Mouse (Mus musculus): ENCODE data around the gene Sepsecs.

Sepsecs gene

DNA sequence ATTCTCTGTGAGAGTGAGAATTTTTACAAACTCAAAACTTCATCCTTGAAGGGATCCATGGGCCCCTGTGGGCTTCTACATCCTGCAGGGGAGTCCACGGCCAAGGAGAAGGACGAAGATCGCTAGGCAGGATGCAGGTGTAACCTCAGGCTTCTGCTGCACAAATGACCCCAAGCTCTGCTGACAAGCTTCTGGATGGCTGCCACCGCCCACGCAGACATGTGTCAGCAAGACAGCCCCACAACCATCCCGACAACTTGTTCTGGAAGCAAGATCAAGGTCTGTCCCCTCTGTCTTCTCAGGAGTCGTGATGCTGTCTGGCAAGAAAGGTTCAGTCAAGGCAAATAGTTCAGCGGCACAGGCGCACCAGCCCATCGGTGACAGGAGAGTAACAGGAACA, 59.8 kb downstream of the Sepsecs start:
- DNase-seq: peak in 1 of 2 experiments; percentile 22

DNA sequence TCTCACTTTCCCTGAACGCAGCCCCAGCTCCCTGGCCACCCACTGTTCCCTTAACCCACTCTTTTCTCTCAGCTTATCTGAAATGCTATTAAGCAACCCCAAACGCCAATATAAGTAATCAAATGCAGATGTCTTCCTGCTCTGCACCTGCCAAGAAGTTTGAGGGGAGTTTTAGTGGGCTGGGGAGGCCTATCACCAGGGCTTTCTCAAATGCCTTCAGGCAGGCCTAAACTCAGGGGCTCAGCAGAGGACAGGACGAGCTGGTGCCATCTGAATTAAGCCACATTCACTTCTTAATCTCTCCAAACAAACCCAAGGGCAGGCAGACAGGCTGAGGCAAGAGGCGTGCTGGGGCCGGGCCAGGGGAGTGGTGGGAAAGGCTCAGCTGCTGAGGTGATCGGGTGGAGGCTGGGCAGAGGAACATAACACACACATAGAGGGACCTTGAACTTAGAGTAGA, 64.9 kb downstream of the Sepsecs start:
- no peak for DNase-seq

DNA sequence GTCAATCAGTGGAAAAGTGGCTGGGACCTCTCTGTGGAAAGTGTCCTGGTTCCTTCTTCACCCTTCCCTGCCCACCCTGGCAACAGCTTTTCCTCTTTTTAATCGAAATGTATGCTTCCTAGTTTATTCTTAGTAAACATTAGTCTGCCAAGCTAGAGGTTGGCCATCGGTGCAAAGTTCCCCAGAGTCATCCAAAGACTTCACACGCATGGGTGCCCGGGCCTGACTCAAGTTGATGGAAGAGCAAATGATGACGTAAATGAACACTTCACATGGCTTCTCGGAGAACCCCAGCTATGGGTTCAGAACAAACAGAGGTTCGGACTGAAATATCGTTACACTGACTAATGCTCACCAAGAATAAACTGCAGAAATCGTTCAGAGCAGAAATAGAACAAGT, 78.9 kb downstream of the Sepsecs start:
- DNase-seq: peak; percentile 20 to 37

All from kidney, postnatal 4 days (tissue).